Mouse (Mus musculus) cerebral cortex, adult 2 months (tissue): ENCODE results near the gene Rln3.

Source experiments
- WGBS: fragments of 180-500 bp; shearing (Covaris S2); methylation state at CpG from one replicate; pipeline ENCODE4 v1.1.7; 2018; 5-methylcytosine and 5-hydroxymethylcytosine counted together

Gene Rln3

GRCm38 (mm10) chr8:84065457-84066072, 20.8 kb upstream of the Rln3 start:
- 12% methylated on average over 5 of the region's 5 CpGs for WGBS

- 100% methylated on average over 1 of the region's 1 CpGs for WGBS
Observed at GRCm38 (mm10) chr8:84065037-84065436, 20.2 kb upstream of the Rln3 start, which contains the start of gene Gm10643. TSS of gene Gm10643 (minus strand) at chr8:84065137.

- 77% methylated on average over 8 of the region's 8 CpGs for WGBS
Observed at GRCm38 (mm10) chr8:84063861-84064610, 19.2 kb upstream of the Rln3 start.

- WGBS, result 93% methylated on average over 2 of the region's 2 CpGs
Observed at GRCm38 (mm10) chr8:84060245-84060644, 15.4 kb upstream of the Rln3 start.

- 96% methylated on average over 2 of the region's 2 CpGs for WGBS
Observed at GRCm38 (mm10) chr8:84059226-84059625, 14.4 kb upstream of the Rln3 start.

- 97% methylated on average over 1 of the region's 1 CpGs for WGBS
Observed at GRCm38 (mm10) chr8:84057827-84058226, 13.0 kb upstream of the Rln3 start.

- WGBS, result 97% methylated on average over 5 of the region's 5 CpGs
Observed at GRCm38 (mm10) chr8:84053229-84053628, 8.4 kb upstream of the Rln3 start.

- WGBS, result 84% methylated on average over 3 of the region's 3 CpGs
Observed at GRCm38 (mm10) chr8:84052746-84053145, 7.9 kb upstream of the Rln3 start.

GRCm38 (mm10) chr8:84048171-84048570, 3.4 kb upstream of the Rln3 start:
- WGBS, result 91% methylated on average over 5 of the region's 5 CpGs

GRCm38 (mm10) chr8:84046505-84046904, 1.7 kb upstream of the Rln3 start:
- 87% methylated on average over 3 of the region's 3 CpGs for WGBS

GRCm38 (mm10) chr8:84044103-84044502, 697 bp downstream of the Rln3 start:
- WGBS, result 38% methylated on average over 7 of the region's 7 CpGs

GRCm38 (mm10) chr8:84042948-84043342, 1.9 kb downstream of the Rln3 start:
- WGBS, result 52% methylated on average over 12 of the region's 12 CpGs

GRCm38 (mm10) chr8:84042066-84042947, 2.5 kb downstream of the Rln3 start, which contains the start of gene Il27ra:
TSS of gene Il27ra (minus strand) at chr8:84042589.
- 5% methylated on average over 40 of the region's 40 CpGs for WGBS

GRCm38 (mm10) chr8:84039050-84039449, 5.8 kb downstream of the Rln3 start:
- WGBS, result 4% methylated on average over 5 of the region's 5 CpGs

- WGBS, result 74% methylated on average over 5 of the region's 5 CpGs
Observed at GRCm38 (mm10) chr8:84038015-84038414, 6.8 kb downstream of the Rln3 start.

- WGBS, result 88% methylated on average over 4 of the region's 4 CpGs
Observed at GRCm38 (mm10) chr8:84032777-84033176, 12.0 kb downstream of the Rln3 start.

- 85% methylated on average over 5 of the region's 5 CpGs for WGBS
Observed at GRCm38 (mm10) chr8:84029272-84029671, 15.5 kb downstream of the Rln3 start.

GRCm38 (mm10) chr8:84027449-84027848, 17.4 kb downstream of the Rln3 start:
- 37% methylated on average over 10 of the region's 10 CpGs for whole genome bisulfite sequencing

GRCm38 (mm10) chr8:84025863-84026262, 18.9 kb downstream of the Rln3 start:
- WGBS, result under 1% methylated on average over 41 of the region's 41 CpGs

- WGBS, result 30% methylated on average over 10 of the region's 10 CpGs
Observed at GRCm38 (mm10) chr8:84024171-84024570, 20.6 kb downstream of the Rln3 start.

GRCm38 (mm10) chr8:84023631-84024030, 21.2 kb downstream of the Rln3 start:
- 83% methylated on average over 1 of the region's 1 CpGs for WGBS

- 64% methylated on average over 5 of the region's 5 CpGs for WGBS
Observed at GRCm38 (mm10) chr8:84023085-84023484, 21.7 kb downstream of the Rln3 start.
